Mouse (Mus musculus): ENCODE data around the gene Acss1. TPM values are rescaled to one million over a fixed set of nuclear protein-coding genes. Genes with fewer than 3 reads are reported as not detected.

Gene Acss1
- polyA plus RNA-seq, 1 experiment, result not detected

- H3K36me3 ChIP-seq (ENCODE audit: control insufficient read depth, insufficient read depth), result no peaks in the 10 kb centered on the region
- H3K4me3 ChIP-seq (ENCODE audit: insufficient read depth, poor library complexity, severe bottlenecking), result no peak overlapping the region
- no peaks in the 10 kb centered on the region for H3K27me3 ChIP-seq (ENCODE audit: control insufficient read depth, insufficient read depth, insufficient read length)
- no peaks in the 10 kb centered on the region for H3K79me3 ChIP-seq (ENCODE audit: low read depth)
- no peak for TF ChIP-seq CEBPB (IDR thresholded peaks at IDR 0.05; ENCODE audit: low read depth)
- no peak for TF ChIP-seq USF1 (IDR thresholded peaks at IDR 0.05; ENCODE audit: low read depth)
- TF ChIP-seq MYOD1 (IDR thresholded peaks at IDR 0.05; ENCODE audit: control insufficient read depth, insufficient read length, low read depth), result no peak
- TF ChIP-seq MYOG (IDR thresholded peaks at IDR 0.05; ENCODE audit: control insufficient read depth, extremely low read depth, insufficient read length), result no peak
- TF ChIP-seq CTCF (IDR thresholded peaks at IDR 0.05; ENCODE audit: control insufficient read depth, insufficient read depth, insufficient read length), result no peak
- no peak for TF ChIP-seq MAX (IDR thresholded peaks at IDR 0.05)
- TF ChIP-seq FOSL1 (IDR thresholded peaks at IDR 0.05; ENCODE audit: insufficient read depth, low read length, poor library complexity, severe bottlenecking), result no peak
- no peaks in the 10 kb centered on the region for H3K79me2 ChIP-seq (ENCODE audit: control insufficient read depth, insufficient read depth)
- no peak overlapping the region for H3ac ChIP-seq (ENCODE audit: control insufficient read depth, insufficient read length, low read depth)
These were observed 23.1 kb downstream of the Acss1 start for GRCm38 (mm10) chr2:150645225-150645624.

GRCm38 (mm10) chr2:150643726-150644415 is 24.4 kb downstream of the Acss1 start:
- Histone ChIP-seq H3K79me3 (ENCODE audit: low read depth) (no peaks in the 10 kb centered on the region), H3K27me3 (ENCODE audit: control insufficient read depth, insufficient read depth, insufficient read length) (no peaks in the 10 kb centered on the region), H3K4me3 (ENCODE audit: insufficient read depth, poor library complexity, severe bottlenecking) (no peak overlapping the region), H3K79me2 (ENCODE audit: control insufficient read depth, insufficient read depth) (no peaks in the 10 kb centered on the region), H3K36me3 (ENCODE audit: control insufficient read depth, insufficient read depth) (no peaks in the 10 kb centered on the region), H3ac (ENCODE audit: control insufficient read depth, insufficient read length, low read depth) (no peak overlapping the region)
- TF ChIP-seq MYOG (IDR thresholded peaks at IDR 0.05; ENCODE audit: control insufficient read depth, extremely low read depth, insufficient read length) (no peak), USF1 (IDR thresholded peaks at IDR 0.05; ENCODE audit: low read depth) (no peak), CEBPB (IDR thresholded peaks at IDR 0.05; ENCODE audit: low read depth) (no peak), MYOD1 (IDR thresholded peaks at IDR 0.05; ENCODE audit: control insufficient read depth, insufficient read length, low read depth) (no peak), FOSL1 (IDR thresholded peaks at IDR 0.05; ENCODE audit: insufficient read depth, low read length, poor library complexity, severe bottlenecking) (no peak), CTCF (IDR thresholded peaks at IDR 0.05; ENCODE audit: control insufficient read depth, insufficient read depth, insufficient read length) (no peak), MAX (IDR thresholded peaks at IDR 0.05) (no peak)

- Histone ChIP-seq H3K79me3 (ENCODE audit: low read depth) (no peaks in the 10 kb centered on the region), H3K27me3 (ENCODE audit: control insufficient read depth, insufficient read depth, insufficient read length) (no peaks in the 10 kb centered on the region), H3K4me3 (ENCODE audit: insufficient read depth, poor library complexity, severe bottlenecking) (no peak overlapping the region), H3K79me2 (ENCODE audit: control insufficient read depth, insufficient read depth) (no peaks in the 10 kb centered on the region), H3ac (ENCODE audit: control insufficient read depth, insufficient read length, low read depth) (no peak overlapping the region), H3K36me3 (ENCODE audit: control insufficient read depth, insufficient read depth) (no peaks in the 10 kb centered on the region)
- TF ChIP-seq MYOG (IDR thresholded peaks at IDR 0.05; ENCODE audit: control insufficient read depth, extremely low read depth, insufficient read length), result no peak
- no peak for TF ChIP-seq MYOD1 (IDR thresholded peaks at IDR 0.05; ENCODE audit: control insufficient read depth, insufficient read length, low read depth)
- TF ChIP-seq MAX (IDR thresholded peaks at IDR 0.05), result no peak
These were observed 25.1 kb downstream of the Acss1 start for GRCm38 (mm10) chr2:150643166-150643565.

- H3K36me3 ChIP-seq (ENCODE audit: control insufficient read depth, insufficient read depth), result no peaks in the 10 kb centered on the region
- H3K4me3 ChIP-seq (ENCODE audit: insufficient read depth, poor library complexity, severe bottlenecking), result no peak overlapping the region
- no peaks in the 10 kb centered on the region for H3K79me3 ChIP-seq (ENCODE audit: low read depth)
- H3ac ChIP-seq (ENCODE audit: control insufficient read depth, insufficient read length, low read depth), result no peak overlapping the region
- H3K27me3 ChIP-seq (ENCODE audit: control insufficient read depth, insufficient read depth, insufficient read length), result no peaks in the 10 kb centered on the region
- no peaks in the 10 kb centered on the region for H3K79me2 ChIP-seq (ENCODE audit: control insufficient read depth, insufficient read depth)
- TF ChIP-seq CTCF (IDR thresholded peaks at IDR 0.05; ENCODE audit: control insufficient read depth, insufficient read depth, insufficient read length), result no peak
- no peak for TF ChIP-seq MYOG (IDR thresholded peaks at IDR 0.05; ENCODE audit: control insufficient read depth, extremely low read depth, insufficient read length)
- no peak for TF ChIP-seq MYOD1 (IDR thresholded peaks at IDR 0.05; ENCODE audit: control insufficient read depth, insufficient read length, low read depth)
- no peak for TF ChIP-seq USF1 (IDR thresholded peaks at IDR 0.05; ENCODE audit: low read depth)
- no peak for TF ChIP-seq MAX (IDR thresholded peaks at IDR 0.05)
- no peak for TF ChIP-seq CEBPB (IDR thresholded peaks at IDR 0.05; ENCODE audit: low read depth)
- TF ChIP-seq FOSL1 (IDR thresholded peaks at IDR 0.05; ENCODE audit: insufficient read depth, low read length, poor library complexity, severe bottlenecking), result no peak
These were observed 29.9 kb downstream of the Acss1 start for GRCm38 (mm10) chr2:150638370-150638733.

- no peaks in the 10 kb centered on the region for H3K79me2 ChIP-seq (ENCODE audit: control insufficient read depth, insufficient read depth)
- no peaks in the 10 kb centered on the region for H3K27me3 ChIP-seq (ENCODE audit: control insufficient read depth, insufficient read depth, insufficient read length)
- H3ac ChIP-seq (ENCODE audit: control insufficient read depth, insufficient read length, low read depth), result no peak overlapping the region
- H3K79me3 ChIP-seq (ENCODE audit: low read depth), result no peaks in the 10 kb centered on the region
- H3K36me3 ChIP-seq (ENCODE audit: control insufficient read depth, insufficient read depth), result no peaks in the 10 kb centered on the region
- H3K4me3 ChIP-seq (ENCODE audit: insufficient read depth, poor library complexity, severe bottlenecking), result no peak overlapping the region
- TF ChIP-seq CTCF (IDR thresholded peaks at IDR 0.05; ENCODE audit: control insufficient read depth, insufficient read depth, insufficient read length) (no peak), MYOG (IDR thresholded peaks at IDR 0.05; ENCODE audit: control insufficient read depth, extremely low read depth, insufficient read length) (no peak), USF1 (IDR thresholded peaks at IDR 0.05; ENCODE audit: low read depth) (no peak), MYOD1 (IDR thresholded peaks at IDR 0.05; ENCODE audit: control insufficient read depth, insufficient read length, low read depth) (no peak)
These were observed 30.5 kb downstream of the Acss1 start for GRCm38 (mm10) chr2:150637702-150638369.
